Mouse (Mus musculus): ENCODE results near the gene Rarb. TPM values are rescaled to one million over a fixed set of nuclear protein-coding genes. Genes with fewer than 3 reads are reported as not detected.

The Rarb gene
- total and polyA plus RNA-seq, 3 experiments, result 0.11 TPM; not detected in 2

GRCm38 (mm10) chr14:16552293-16552692, 266.7 kb downstream of the Rarb start:
- Histone ChIP-seq H3K4me3 (ENCODE audit: low read depth, low read length) (no peak overlapping the region), H3K27me3 (ENCODE audit: insufficient read depth, low read length) (peaks cover 4% of the 10 kb centered on the region; the same call in 1 of the 2 replicates), H3K9me3 (replicated peaks) (no peaks in the 10 kb centered on the region), H3K4me1 (ENCODE audit: insufficient read depth, low read depth, low read length) (no peaks in the 10 kb centered on the region), H3K36me3 (replicated peaks) (no peaks in the 10 kb centered on the region)
- TF ChIP-seq TAL1 (conservative IDR thresholded peaks at IDR 0.05; ENCODE audit: low read depth, low read length) (no peak), POLR2AphosphoS5 (IDR thresholded peaks at IDR 0.05; ENCODE audit: insufficient replicate concordance, low read depth, low read length) (no peak), GATA2 (IDR thresholded peaks at IDR 0.05; ENCODE audit: borderline replicate concordance, low read depth, low read length) (no peak), CTCF (IDR thresholded peaks at IDR 0.05; ENCODE audit: low read depth, low read length) (no peak), GATA1 (IDR thresholded peaks at IDR 0.05; ENCODE audit: borderline replicate concordance, low read length) (no peak)
- DNase-seq (ENCODE audit: low spot score) (no peak), ATAC-seq (ENCODE audit: extremely low read depth, insufficient number of reproducible peaks, low FRiP score, poor library complexity, severe bottlenecking) (no peak)

DNA sequence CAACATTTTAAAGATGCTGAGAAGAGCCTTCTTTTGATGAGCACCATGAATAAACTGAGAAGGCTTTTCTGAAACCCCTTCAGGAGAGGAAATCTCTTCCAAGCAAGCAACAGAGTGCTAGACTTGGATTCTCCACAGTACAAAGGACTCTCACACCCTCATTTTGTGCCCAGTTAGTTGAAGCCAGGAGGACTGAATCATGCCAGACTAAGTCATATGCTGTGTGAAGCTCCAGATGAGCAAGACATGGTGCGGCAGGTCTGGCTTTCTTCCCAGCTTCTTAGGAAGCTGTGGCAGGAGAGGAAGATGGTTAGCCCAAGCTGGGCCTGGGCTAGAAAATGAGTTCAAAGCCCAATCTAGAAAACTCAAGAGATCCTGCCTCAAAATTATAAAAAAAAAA, 267.1 kb downstream of the Rarb start:
- peaks cover 4% of the 10 kb centered on the region; the same call in 1 of the 2 replicates for H3K27me3 ChIP-seq (ENCODE audit: insufficient read depth, low read length)
- H3K9me3 ChIP-seq (replicated peaks), result no peaks in the 10 kb centered on the region
- no peak for ATAC-seq (ENCODE audit: extremely low read depth, insufficient number of reproducible peaks, low FRiP score, poor library complexity, severe bottlenecking)
- no peak for DNase-seq (ENCODE audit: low spot score)
- no peaks in the 10 kb centered on the region for H3K4me1 ChIP-seq (ENCODE audit: insufficient read depth, low read depth, low read length)
- H3K36me3 ChIP-seq (replicated peaks), result no peaks in the 10 kb centered on the region
- H3K4me3 ChIP-seq (ENCODE audit: low read depth, low read length), result no peak overlapping the region
- no peak for TF ChIP-seq GATA2 (IDR thresholded peaks at IDR 0.05; ENCODE audit: borderline replicate concordance, low read depth, low read length)
- TF ChIP-seq POLR2AphosphoS5 (IDR thresholded peaks at IDR 0.05; ENCODE audit: insufficient replicate concordance, low read depth, low read length), result no peak
- no peak for TF ChIP-seq GATA1 (IDR thresholded peaks at IDR 0.05; ENCODE audit: borderline replicate concordance, low read length)
- TF ChIP-seq TAL1 (conservative IDR thresholded peaks at IDR 0.05; ENCODE audit: low read depth, low read length), result no peak
- no peak for TF ChIP-seq CTCF (IDR thresholded peaks at IDR 0.05; ENCODE audit: low read depth, low read length)

GRCm38 (mm10) chr14:16548200-16548576, 270.8 kb downstream of the Rarb start:
- Histone ChIP-seq H3K9me3 (replicated peaks) (no peaks in the 10 kb centered on the region), H3K36me3 (replicated peaks) (no peaks in the 10 kb centered on the region), H3K4me3 (ENCODE audit: low read depth, low read length) (no peak overlapping the region), H3K4me1 (ENCODE audit: insufficient read depth, low read depth, low read length) (no peaks in the 10 kb centered on the region), H3K27me3 (ENCODE audit: insufficient read depth, low read length) (no peaks in the 10 kb centered on the region)
- no peak for DNase-seq (ENCODE audit: low spot score)
- TF ChIP-seq POLR2AphosphoS5 (IDR thresholded peaks at IDR 0.05; ENCODE audit: insufficient replicate concordance, low read depth, low read length), result no peak
- TF ChIP-seq TAL1 (conservative IDR thresholded peaks at IDR 0.05; ENCODE audit: low read depth, low read length), result no peak
- TF ChIP-seq GATA1 (IDR thresholded peaks at IDR 0.05; ENCODE audit: borderline replicate concordance, low read length), result no peak
- TF ChIP-seq CTCF (IDR thresholded peaks at IDR 0.05; ENCODE audit: low read depth, low read length), result no peak
- no peak for TF ChIP-seq GATA2 (IDR thresholded peaks at IDR 0.05; ENCODE audit: borderline replicate concordance, low read depth, low read length)
- no peak for ATAC-seq (ENCODE audit: extremely low read depth, insufficient number of reproducible peaks, low FRiP score, poor library complexity, severe bottlenecking)

- no peak for ATAC-seq (ENCODE audit: extremely low read depth, insufficient number of reproducible peaks, low FRiP score, poor library complexity, severe bottlenecking)
- TF ChIP-seq CTCF (IDR thresholded peaks at IDR 0.05; ENCODE audit: low read depth, low read length) (no peak), POLR2AphosphoS5 (IDR thresholded peaks at IDR 0.05; ENCODE audit: insufficient replicate concordance, low read depth, low read length) (no peak), TAL1 (conservative IDR thresholded peaks at IDR 0.05; ENCODE audit: low read depth, low read length) (no peak), GATA2 (IDR thresholded peaks at IDR 0.05; ENCODE audit: borderline replicate concordance, low read depth, low read length) (no peak), GATA1 (IDR thresholded peaks at IDR 0.05; ENCODE audit: borderline replicate concordance, low read length) (no peak)
- Histone ChIP-seq H3K27me3 (ENCODE audit: insufficient read depth, low read length) (no peaks in the 10 kb centered on the region), H3K4me1 (ENCODE audit: insufficient read depth, low read depth, low read length) (no peaks in the 10 kb centered on the region), H3K9me3 (replicated peaks) (no peaks in the 10 kb centered on the region), H3K4me3 (ENCODE audit: low read depth, low read length) (no peak overlapping the region), H3K36me3 (replicated peaks) (no peaks in the 10 kb centered on the region)
- no peak for DNase-seq (ENCODE audit: low spot score)
Observed at GRCm38 (mm10) chr14:16547492-16548199, 271.3 kb downstream of the Rarb start.

GRCm38 (mm10) chr14:16544995-16545394, 274.0 kb downstream of the Rarb start:
- no peaks in the 10 kb centered on the region for H3K9me3 ChIP-seq (replicated peaks)
- ATAC-seq (ENCODE audit: extremely low read depth, insufficient number of reproducible peaks, low FRiP score, poor library complexity, severe bottlenecking) (no peak), DNase-seq (ENCODE audit: low spot score) (no peak)
- H3K36me3 ChIP-seq (replicated peaks), result no peaks in the 10 kb centered on the region
- no peaks in the 10 kb centered on the region for H3K27me3 ChIP-seq (ENCODE audit: insufficient read depth, low read length)
- H3K4me3 ChIP-seq (ENCODE audit: low read depth, low read length), result no peak overlapping the region
- TF ChIP-seq GATA2 (IDR thresholded peaks at IDR 0.05; ENCODE audit: borderline replicate concordance, low read depth, low read length), result no peak
- no peak for TF ChIP-seq GATA1 (IDR thresholded peaks at IDR 0.05; ENCODE audit: borderline replicate concordance, low read length)
- no peak for TF ChIP-seq TAL1 (conservative IDR thresholded peaks at IDR 0.05; ENCODE audit: low read depth, low read length)
- no peak for TF ChIP-seq POLR2AphosphoS5 (IDR thresholded peaks at IDR 0.05; ENCODE audit: insufficient replicate concordance, low read depth, low read length)
- no peak for TF ChIP-seq CTCF (IDR thresholded peaks at IDR 0.05; ENCODE audit: low read depth, low read length)
- no peaks in the 10 kb centered on the region for H3K4me1 ChIP-seq (ENCODE audit: insufficient read depth, low read depth, low read length)

GRCm38 (mm10) chr14:16541641-16542040, 277.3 kb downstream of the Rarb start:
- H3K27me3 ChIP-seq (ENCODE audit: insufficient read depth, low read length), result no peaks in the 10 kb centered on the region
- no peaks in the 10 kb centered on the region for H3K4me1 ChIP-seq (ENCODE audit: insufficient read depth, low read depth, low read length)
- no peak for ATAC-seq (ENCODE audit: extremely low read depth, insufficient number of reproducible peaks, low FRiP score, poor library complexity, severe bottlenecking)
- H3K36me3 ChIP-seq (replicated peaks), result no peaks in the 10 kb centered on the region
- H3K4me3 ChIP-seq (ENCODE audit: low read depth, low read length), result no peak overlapping the region
- H3K9me3 ChIP-seq (replicated peaks), result no peaks in the 10 kb centered on the region
- TF ChIP-seq GATA1 (IDR thresholded peaks at IDR 0.05; ENCODE audit: borderline replicate concordance, low read length) (no peak), TAL1 (conservative IDR thresholded peaks at IDR 0.05; ENCODE audit: low read depth, low read length) (no peak), POLR2AphosphoS5 (IDR thresholded peaks at IDR 0.05; ENCODE audit: insufficient replicate concordance, low read depth, low read length) (no peak), GATA2 (IDR thresholded peaks at IDR 0.05; ENCODE audit: borderline replicate concordance, low read depth, low read length) (no peak), CTCF (IDR thresholded peaks at IDR 0.05; ENCODE audit: low read depth, low read length) (no peak)
- DNase-seq (ENCODE audit: low spot score), result no peak
